Mouse (Mus musculus) cerebellum, postnatal 10 days (tissue): ENCODE measurements around the gene Ppfibp1.
A peak's percentile ranks its signal among the peaks of the same experiment; 100 is the strongest.

Source experiments
- DNase-seq, 2 experiments: peaks; one replicate each; pipeline ENCODE4 v3.0.0; 2021; ENCODE audit warnings: mixed read lengths in 2 of 2

The Ppfibp1 gene

GRCm38 (mm10) chr6:147008148-147008547 lies 119.9 kb downstream of the Ppfibp1 start:
- peak; percentile 87 to 93 for DNase-seq

DNA sequence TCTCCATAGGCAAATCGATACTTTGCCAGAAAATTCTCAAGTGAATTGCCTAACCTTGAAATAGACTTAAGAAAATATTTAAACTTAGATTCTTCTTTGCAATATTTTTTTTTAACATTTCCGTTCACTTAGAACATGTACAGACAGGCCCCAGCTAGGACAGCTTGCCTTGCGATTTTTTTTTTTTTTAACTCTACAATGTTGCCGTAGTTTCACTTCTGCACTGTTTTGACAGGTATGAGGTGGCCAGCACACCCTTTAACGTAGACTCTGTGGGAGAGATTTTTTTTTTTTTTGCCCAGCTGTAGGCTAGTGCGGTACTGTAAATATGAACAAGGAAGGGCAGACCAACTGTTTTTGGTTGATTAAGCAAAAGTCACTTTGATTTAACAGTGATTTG lies 122.1 kb downstream of the Ppfibp1 start:
- no peak for DNase-seq

DNA sequence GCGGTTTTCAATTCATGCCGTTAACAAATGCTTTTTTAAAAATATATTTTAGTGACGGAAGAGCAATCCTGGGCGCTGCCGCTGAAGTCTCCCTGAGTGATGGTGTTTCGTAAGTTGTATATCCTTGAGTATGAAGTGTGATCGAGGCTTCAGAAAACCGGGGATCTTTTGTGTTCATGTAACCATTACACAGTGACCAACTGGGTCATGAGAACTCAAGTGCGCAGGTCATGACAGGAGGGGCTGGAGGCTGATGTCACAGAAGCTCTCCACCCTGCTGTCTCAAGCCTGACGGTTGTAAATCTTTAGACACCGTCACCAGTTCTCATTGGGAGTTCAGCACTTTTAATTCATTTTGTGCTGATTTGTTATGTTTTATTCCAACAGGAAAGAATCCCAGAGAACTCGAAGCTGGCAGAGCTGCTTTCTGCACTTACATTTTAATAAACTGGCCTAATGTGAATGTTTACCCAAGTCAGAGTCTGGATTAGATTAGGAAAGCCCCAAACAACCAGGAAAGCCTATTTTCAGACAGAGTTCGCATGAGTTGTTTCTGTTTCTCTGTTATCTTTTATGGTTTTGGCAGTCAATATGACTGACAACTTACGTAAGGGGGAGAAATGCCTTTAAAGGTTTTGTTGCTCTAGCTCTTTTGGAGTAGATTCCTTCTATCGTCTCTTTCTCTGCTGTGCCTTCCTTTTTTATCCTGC lies 122.7 kb downstream of the Ppfibp1 start:
- no peak for DNase-seq

DNA sequence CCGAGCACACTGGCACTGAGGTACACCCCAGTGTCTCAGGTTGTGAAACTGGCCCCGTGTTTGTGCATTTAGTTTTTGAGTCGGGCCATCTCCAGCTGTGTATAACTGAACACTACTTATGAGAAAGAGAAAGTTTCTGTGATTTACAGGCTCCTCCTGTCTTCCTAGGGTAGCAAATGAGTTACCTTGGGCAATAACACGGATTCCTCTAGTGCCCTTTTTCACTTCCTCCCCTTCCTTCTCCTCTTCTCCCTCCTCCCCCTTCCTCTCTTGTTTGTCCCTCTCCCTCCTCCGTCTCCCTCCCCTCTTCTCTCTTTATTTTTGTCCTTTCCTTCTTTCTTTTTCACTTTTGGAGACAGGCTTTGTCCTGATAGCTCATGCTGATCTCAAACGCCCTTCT lies 123.3 kb downstream of the Ppfibp1 start:
- DNase-seq = no peak

DNA sequence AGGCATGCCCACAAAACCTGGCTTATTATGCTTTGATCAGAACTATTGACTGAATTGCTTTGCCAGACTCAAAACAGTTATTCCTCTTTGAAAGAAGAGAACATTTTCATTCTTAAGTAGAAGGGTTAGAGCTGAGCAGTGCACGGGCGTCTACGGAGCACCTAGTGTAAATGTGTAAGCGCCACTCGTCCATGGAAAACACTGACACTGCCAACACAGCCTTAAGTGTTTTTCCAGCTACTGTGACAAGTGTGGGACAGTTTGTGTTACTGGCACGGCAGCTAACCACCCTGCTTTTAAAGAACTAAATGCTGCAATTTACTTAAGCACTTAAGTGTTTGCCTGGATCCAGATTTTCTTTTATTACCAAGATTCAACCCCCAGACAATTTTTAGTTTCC lies 123.7 kb downstream of the Ppfibp1 start:
- no peak for DNase-seq

- peak; percentile 49 to 54 for DNase-seq
Measured at GRCm38 (mm10) chr6:147013546-147013945, 125.3 kb downstream of the Ppfibp1 start.

DNA sequence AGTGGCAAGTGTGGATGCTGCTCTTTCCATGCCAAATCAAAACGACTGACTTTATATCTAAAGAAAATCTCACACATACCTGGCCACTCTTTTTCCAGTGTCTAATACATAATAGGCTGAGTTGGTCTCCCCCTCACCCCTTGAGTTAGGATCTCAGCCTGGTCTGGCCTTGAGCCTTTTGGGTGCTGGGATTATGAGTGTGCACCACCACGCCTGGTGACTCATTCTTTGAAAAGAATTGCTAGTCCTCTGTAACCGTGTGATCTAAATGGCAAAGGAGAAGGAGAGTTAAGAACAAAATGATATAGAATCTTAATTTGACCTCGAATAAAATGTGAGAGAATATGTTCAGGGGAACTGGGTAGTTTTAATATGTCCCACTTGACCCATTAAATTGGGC lies 129.6 kb downstream of the Ppfibp1 start:
- DNase-seq = no peak

GRCm38 (mm10) chr6:147018364-147018763 lies 130.1 kb downstream of the Ppfibp1 start:
- no peak for DNase-seq

DNA sequence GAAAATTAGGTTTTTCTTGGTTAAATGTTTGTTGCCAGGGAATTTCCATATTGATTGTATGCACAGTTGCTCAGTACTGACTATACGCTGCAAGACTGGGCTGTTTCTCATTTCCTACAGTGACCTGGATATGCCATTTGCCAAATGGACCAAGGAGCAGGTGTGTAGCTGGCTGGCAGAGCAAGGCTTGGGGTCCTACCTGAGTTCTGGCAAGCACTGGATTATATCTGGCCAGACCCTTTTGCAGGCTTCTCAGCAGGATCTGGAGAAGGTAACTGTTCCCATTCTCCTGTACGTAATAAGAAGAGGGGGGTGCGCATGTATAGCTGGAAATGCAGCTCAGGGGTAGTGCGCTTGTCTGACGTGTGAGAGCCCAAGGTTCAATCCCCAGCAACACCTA lies 132.9 kb downstream of the Ppfibp1 start:
- peak; percentile 68 to 77 for DNase-seq

DNA sequence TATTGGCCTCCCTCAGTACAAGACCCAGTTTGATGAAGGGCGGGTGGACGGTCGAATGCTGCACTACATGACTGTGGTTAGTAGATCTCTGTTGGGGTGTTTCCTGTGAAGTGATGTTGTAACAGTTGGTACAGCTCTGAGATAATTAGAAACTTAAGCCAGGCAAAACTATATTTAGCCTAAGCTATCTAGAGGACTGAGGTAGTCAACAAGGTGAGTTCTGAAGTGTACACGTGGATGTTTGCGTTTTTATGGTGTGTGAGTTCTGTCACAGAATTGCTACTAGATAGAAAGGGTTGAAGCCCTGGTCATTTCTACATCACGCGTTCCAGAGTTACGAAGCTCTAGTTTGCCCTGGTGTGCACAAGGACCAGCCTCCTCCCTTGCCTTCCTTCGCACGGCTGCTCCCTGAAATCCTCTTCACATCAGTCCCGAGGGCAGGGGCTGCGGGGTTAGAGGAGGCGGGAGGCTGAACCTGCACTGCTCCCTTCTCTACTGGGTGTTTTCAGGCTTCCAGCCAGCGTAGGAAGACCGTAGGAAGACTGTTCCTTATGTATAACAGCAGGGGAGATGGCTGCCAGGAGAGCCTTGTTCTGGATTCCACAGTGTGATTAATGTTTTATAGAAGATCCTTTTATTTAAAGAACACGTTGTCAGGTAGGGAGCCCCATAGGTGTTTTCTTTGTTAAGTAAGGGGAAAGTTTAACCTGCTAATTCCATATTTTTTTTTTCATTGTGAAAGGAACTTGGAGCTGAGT lies 134.3 kb downstream of the Ppfibp1 start:
- peak; percentile 23 to 52 for DNase-seq

- DNase-seq = no peak
Measured at GRCm38 (mm10) chr6:147023133-147023395, 134.8 kb downstream of the Ppfibp1 start.

GRCm38 (mm10) chr6:147023568-147023967 lies 135.3 kb downstream of the Ppfibp1 start:
- no peak for DNase-seq

DNA sequence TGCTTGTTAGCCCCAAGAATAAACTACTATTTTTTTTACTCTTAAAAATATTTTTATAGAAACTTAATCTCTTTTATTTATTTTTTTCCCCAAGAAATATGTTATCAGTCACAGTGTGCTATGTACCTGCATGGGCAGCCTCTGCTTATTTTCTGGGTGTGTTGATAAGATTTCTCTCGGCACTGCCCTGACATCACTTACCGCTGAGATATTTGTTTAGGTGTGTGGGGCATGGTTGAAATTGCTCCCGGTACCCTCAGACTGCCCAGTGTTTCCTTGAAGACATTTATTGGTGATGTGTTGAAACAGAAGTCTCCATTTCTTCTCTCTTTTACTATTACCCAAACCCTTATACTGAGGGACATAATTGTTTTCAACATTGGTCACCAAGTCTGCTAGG lies 136.5 kb downstream of the Ppfibp1 start:
- no peak for DNase-seq

DNA sequence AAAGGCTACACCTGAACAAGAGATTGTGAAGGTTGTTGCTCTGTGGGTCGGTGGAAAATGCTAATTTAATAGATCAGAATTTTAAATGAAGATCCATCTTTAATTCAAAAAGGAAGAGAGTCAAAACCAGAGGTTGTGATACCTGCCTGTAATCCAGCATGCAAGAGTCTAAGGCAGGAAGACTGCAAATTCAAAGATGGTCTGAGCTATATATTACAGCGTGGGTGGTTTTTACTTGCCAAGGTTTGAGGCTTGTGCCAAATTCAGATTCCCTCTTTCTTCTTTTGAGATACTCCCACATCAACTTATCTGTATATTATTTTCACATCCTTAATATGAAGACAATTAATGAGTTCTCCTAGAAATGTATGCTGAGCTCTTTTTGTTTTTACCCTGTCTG lies 140.1 kb downstream of the Ppfibp1 start:
- no peak for DNase-seq

DNA sequence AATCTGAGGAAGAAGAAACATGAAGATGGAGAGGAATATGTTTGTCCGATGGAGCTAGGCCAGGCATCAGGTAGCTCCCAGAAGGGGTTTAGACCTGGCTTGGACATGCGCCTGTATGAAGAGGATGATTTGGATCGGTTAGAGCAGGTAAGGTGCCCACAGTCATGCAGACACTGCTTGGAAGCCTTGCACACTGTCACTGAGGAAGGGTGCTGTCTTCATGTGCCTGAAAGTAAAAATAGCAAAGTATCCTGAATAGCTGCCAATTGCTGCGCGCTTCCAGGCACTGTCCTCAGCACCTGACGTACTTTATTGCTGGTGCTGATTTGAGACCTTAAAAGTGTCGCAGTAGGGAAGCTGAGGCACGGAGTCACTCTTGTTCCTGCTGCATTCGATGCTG lies 141.3 kb downstream of the Ppfibp1 start:
- DNase-seq = peak; percentile 45 to 50

GRCm38 (mm10) chr6:147030096-147030885 lies 142.0 kb downstream of the Ppfibp1 start:
- DNase-seq = peak; percentile 79 to 85

DNA sequence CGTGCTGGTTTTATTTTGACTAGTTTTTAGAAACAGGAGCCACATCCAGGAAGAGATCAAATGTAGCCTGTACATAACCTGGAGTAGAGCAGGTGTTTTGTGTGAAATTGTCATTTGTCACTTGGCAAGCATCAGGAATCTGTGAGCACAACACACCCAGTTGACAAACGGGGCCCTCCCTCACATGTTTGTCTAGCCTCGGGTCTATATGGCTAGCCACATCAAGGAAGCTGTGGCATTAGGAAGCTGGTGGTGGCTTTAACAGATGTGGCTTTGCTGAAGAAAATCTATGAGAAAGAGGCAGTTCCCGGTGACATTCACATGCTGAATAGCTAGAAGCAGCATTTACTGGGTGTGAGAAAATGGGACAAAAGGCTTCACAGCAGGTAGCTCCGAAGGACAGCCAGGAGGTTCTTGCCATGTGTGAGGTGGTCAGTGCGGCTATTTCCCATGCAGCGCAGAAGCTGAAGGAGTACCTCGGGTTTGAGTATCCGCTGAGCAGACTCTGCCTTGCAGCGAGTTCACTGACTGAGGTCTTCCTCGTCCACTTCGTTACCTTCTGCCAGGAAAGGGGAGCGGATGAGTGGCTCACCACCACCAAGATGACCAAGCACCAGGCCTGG lies 144.1 kb downstream of the Ppfibp1 start, which contains the start of gene Rep15:
Gene Rep15 (plus strand): TSS at position 282 of the 623 bp plus-strand sequence.
- peak; percentile 24 to 35 for DNase-seq

GRCm38 (mm10) chr6:147042291-147043290 lies 154.3 kb downstream of the Ppfibp1 start, which contains the start of gene Mrps35:
TSS of gene Mrps35 (plus strand) at chr6:147042764.
- peak; percentile 97 for DNase-seq

- no peak for DNase-seq
Measured at GRCm38 (mm10) chr6:147043633-147044032, 155.3 kb downstream of the Ppfibp1 start.

- no peak for DNase-seq
Measured at GRCm38 (mm10) chr6:147049239-147049805, 161.0 kb downstream of the Ppfibp1 start.

DNA sequence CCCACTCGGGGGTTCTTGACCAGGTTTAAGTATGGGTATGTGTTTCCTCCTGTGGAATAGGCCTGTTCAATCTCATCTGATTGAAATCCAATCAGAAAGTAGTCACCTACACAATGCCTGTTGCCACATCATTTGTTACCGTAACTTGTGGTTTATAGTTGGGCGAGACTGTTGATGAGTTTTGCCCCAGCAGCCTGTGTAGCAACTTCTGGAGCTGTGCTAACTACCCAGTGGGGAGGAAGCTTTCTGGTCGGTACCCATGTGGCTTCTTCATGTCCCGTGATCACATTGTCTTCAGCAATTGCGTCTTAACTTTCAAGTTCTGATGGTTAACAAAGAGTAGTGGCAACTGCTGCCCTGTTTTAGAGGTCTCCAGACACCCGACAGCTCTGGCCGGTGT lies 163.4 kb downstream of the Ppfibp1 start:
- DNase-seq = no peak
